Mouse (Mus musculus) adrenal gland, postnatal 14 days (tissue): Measurements from ENCODE around the gene Adamts15. TPM values are rescaled to one million over a fixed set of nuclear protein-coding genes. Genes with fewer than 3 reads are reported as not detected.
A peak's percentile ranks its signal among the peaks of the same experiment; 100 is the strongest.

Experiments used
- DNase-seq: peaks from one replicate; pipeline ENCODE4 v3.0.0; 2021; ENCODE audit warnings: mixed read lengths
- total RNA-seq: library from RNA; stranded (reverse); gene quantifications from 2 replicates; pipeline ENCODE4 v1.2.3, GENCODE M21; 2021

Adamts15 gene
- total RNA-seq, 1 experiment from 2014 or later = 3.8 TPM

- DNase-seq = no peak
Measured at GRCm38 (mm10) chr9:30879947-30880273, 42.3 kb downstream of the Adamts15 start.

DNA sequence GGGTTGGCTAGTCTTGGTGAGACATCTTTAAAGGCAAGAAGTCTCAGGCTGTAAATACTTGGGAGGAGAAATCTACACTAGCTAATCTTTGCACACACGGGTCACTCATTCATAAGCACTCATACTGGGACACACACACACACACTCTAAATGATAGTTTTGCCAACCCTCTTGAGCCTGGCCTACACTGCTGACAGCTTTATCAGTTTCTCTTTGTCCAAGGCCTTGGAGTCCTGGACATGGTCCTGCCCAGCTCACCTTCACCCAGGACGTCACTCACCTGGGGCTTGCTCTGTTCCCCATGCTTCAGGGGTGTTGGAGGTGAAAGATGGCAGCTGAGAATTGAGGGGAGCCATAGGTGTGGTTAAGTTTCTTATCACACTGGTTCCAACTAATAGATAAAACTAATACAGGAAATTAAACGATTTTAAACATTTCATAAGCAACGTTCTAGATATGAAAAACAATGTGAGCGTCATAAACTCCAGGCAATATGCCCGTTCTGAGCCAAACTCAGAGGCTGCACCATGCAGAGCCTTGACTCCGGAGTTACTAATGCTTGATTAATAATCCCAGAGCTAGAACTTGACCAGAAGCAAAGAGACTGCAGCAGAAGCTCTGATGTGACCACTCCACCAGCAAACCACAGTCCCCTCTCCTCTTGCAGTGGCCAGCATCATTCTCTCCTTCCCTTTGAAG lies 42.9 kb downstream of the Adamts15 start:
- no peak for DNase-seq

DNA sequence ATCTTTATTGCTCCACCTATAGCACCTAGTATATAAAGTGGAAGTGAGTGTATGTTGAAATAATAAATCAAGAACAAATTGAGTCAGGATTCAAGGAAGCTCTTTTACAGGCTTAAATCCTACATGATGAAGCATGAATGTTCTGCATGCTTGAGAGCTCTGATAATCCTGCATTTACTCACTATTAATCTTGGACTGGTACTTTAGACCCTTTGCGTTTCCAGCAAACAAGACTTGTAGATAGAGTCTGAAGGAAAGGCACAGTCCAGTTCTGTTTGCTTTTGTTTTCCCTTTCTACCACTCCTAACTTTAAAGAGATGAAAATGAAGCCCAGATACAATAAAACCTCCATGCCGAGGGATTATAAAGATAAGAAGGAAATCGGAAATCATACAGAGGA lies 45.7 kb downstream of the Adamts15 start:
- DNase-seq = no peak

DNA sequence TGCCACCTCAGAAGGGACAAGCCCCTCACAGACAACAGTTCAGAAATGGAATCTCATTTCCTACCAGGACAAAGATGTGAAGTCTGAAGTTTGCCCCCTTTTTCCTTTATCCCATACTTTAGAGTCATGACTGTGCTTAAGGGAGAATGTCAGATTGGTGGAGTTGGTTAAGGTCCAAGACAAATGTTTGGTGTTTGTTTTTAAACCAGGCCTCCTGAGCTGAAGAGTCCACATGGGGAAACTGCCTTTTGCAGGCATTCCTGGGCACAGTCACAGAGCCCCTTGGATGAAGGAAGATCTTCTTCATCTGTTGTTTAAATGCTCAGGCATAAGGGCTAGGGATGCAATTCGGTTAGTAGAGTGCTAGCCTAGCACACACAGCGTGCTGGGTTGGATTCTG lies 66.4 kb downstream of the Adamts15 start:
- no peak for DNase-seq

DNA sequence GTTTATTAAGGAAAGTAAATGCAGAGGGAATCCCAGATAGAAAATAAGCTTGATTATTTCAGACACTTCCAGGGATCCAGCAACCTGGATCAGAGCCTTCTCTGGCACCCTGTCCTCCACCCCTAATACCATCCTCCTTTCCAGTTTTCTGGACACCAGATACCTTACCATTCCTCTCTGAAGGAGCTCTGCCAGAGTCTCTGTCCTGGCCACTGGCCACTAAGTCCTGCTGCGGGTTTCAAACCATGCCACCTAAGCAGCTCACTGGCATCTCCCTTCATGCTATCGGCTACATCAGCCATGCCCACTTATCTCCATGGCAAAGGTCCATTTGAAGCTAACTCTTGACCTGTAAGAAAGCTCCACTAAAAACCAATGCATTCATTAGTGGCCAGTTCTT lies 70.4 kb downstream of the Adamts15 start:
- no peak for DNase-seq

DNA sequence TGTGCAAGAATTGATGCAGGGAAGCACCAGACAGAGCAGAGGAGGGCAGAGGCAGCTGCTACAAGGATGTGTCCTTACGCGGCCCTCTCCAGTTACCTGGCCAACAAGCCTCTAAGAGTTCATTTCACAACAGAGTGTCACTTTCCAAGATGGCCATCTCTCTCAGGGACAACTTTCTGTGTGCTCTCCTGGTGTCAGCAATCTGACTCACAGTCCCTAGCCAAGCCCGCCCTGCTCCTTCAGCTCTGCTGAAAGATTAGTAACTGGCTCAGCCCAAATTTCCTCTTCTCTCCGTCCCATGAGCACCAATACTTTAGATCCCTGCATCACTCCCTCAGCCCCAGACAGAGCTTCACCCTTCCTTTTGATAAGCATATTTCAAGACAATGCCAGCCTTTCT lies 72.3 kb downstream of the Adamts15 start:
- DNase-seq = peak; percentile 26

GRCm38 (mm10) chr9:30849444-30849843 lies 72.8 kb downstream of the Adamts15 start:
- DNase-seq = no peak

Other genes starting within 250 kb of the Adamts15 start
- gene Adamts8, start 20.1 kb upstream of the Adamts15 start, total RNA-seq = 0.37 and 0.38 TPM in 2 replicates
- 44.2 and 46.1 TPM in 2 replicates for gene Zbtb44, start 108.2 kb upstream of the Adamts15 start, total RNA-seq
- gene St14, start 209.4 kb upstream of the Adamts15 start, total RNA-seq = 0.70 and 1.8 TPM in 2 replicates